Mouse (Mus musculus): ENCODE results near the gene Mybphl.

Gene Mybphl

GRCm38 (mm10) chr3:108372274-108372673, 7.6 kb downstream of the Mybphl start:
- DNase-seq (ENCODE audit: inconsistent ontology term): peak; percentile 69

GRCm38 (mm10) chr3:108372691-108373090, 8.0 kb downstream of the Mybphl start:
- no peak for DNase-seq (ENCODE audit: inconsistent ontology term)

GRCm38 (mm10) chr3:108378875-108379663, 14.4 kb downstream of the Mybphl start:
- DNase-seq (ENCODE audit: inconsistent ontology term): no peak

GRCm38 (mm10) chr3:108380695-108381094, 16.0 kb downstream of the Mybphl start:
- DNase-seq (ENCODE audit: inconsistent ontology term): no peak

- no peak for DNase-seq (ENCODE audit: inconsistent ontology term)
Measured at GRCm38 (mm10) chr3:108381945-108382875, 17.5 kb downstream of the Mybphl start.

- peak; percentile 93 for DNase-seq (ENCODE audit: inconsistent ontology term)
Measured at GRCm38 (mm10) chr3:108383485-108384354, 19.0 kb downstream of the Mybphl start, which contains the start of gene Psrc1. Gene Psrc1, plus strand, starts transcription at chr3:108383839.

- DNase-seq (ENCODE audit: inconsistent ontology term): peak; percentile 41
Measured at GRCm38 (mm10) chr3:108384425-108384824, 19.7 kb downstream of the Mybphl start.

GRCm38 (mm10) chr3:108386186-108386585, 21.5 kb downstream of the Mybphl start:
- DNase-seq (ENCODE audit: inconsistent ontology term): peak; percentile 42

- DNase-seq (ENCODE audit: inconsistent ontology term): peak; percentile 90
Measured at GRCm38 (mm10) chr3:108389111-108389545, 24.4 kb downstream of the Mybphl start.

- DNase-seq (ENCODE audit: inconsistent ontology term): no peak
Measured at GRCm38 (mm10) chr3:108392299-108392698, 27.6 kb downstream of the Mybphl start.

- no peak for DNase-seq (ENCODE audit: inconsistent ontology term)
Measured at GRCm38 (mm10) chr3:108392793-108393192, 28.1 kb downstream of the Mybphl start.

- DNase-seq (ENCODE audit: inconsistent ontology term): no peak
Measured at GRCm38 (mm10) chr3:108398281-108398680, 33.6 kb downstream of the Mybphl start.

- DNase-seq (ENCODE audit: inconsistent ontology term): no peak
Measured at GRCm38 (mm10) chr3:108400442-108400841, 35.7 kb downstream of the Mybphl start.

GRCm38 (mm10) chr3:108401692-108402527, 37.2 kb downstream of the Mybphl start:
- DNase-seq (ENCODE audit: inconsistent ontology term): peak; percentile 98

GRCm38 (mm10) chr3:108402528-108402920, 37.8 kb downstream of the Mybphl start:
- DNase-seq (ENCODE audit: inconsistent ontology term): peak; percentile 42

GRCm38 (mm10) chr3:108405536-108406305, 41.0 kb downstream of the Mybphl start:
- peak; percentile 29 for DNase-seq (ENCODE audit: inconsistent ontology term)

- no peak for DNase-seq (ENCODE audit: inconsistent ontology term)
Measured at GRCm38 (mm10) chr3:108406306-108406885, 41.7 kb downstream of the Mybphl start.

- DNase-seq (ENCODE audit: inconsistent ontology term): no peak
Measured at GRCm38 (mm10) chr3:108408517-108409008, 43.9 kb downstream of the Mybphl start.

Measured in Muller cell, postnatal 12 days (primary cell).